Mouse (Mus musculus): ENCODE measurements around the gene Thbs1. TPM values are rescaled to one million over a fixed set of nuclear protein-coding genes. Genes with fewer than 3 reads are reported as not detected.
A peak's percentile ranks its signal among the peaks of the same experiment; 100 is the strongest.
"Not testable (repeated sequence)": the region's sequence is repeated elsewhere in the genome, so short reads cannot be mapped to it uniquely, and the experiment has no call there.

Thbs1 gene
- total RNA-seq, 2 experiments from 2014 or later = 6.4 to 11.3 TPM

- DNase-seq = not testable (repeated sequence)
Observed at GRCm38 (mm10) chr2:118147749-118148148, 36.1 kb downstream of the Thbs1 start.

- DNase-seq = no peak
Observed at GRCm38 (mm10) chr2:118148321-118149142, 36.9 kb downstream of the Thbs1 start.

GRCm38 (mm10) chr2:118149855-118150563, 38.3 kb downstream of the Thbs1 start:
- DNase-seq = peak; percentile 36

GRCm38 (mm10) chr2:118158095-118158494, 46.4 kb downstream of the Thbs1 start:
- DNase-seq = no peak

- no peak for DNase-seq
Observed at GRCm38 (mm10) chr2:118159126-118159525, 47.5 kb downstream of the Thbs1 start.

- DNase-seq = no peak
Observed at GRCm38 (mm10) chr2:118160547-118160946, 48.9 kb downstream of the Thbs1 start.

- no peak for DNase-seq
Observed at GRCm38 (mm10) chr2:118160991-118161390, 49.3 kb downstream of the Thbs1 start.

GRCm38 (mm10) chr2:118162486-118162885, 50.8 kb downstream of the Thbs1 start:
- no peak for DNase-seq

GRCm38 (mm10) chr2:118164137-118164536, 52.5 kb downstream of the Thbs1 start:
- DNase-seq = no peak

- DNase-seq = no peak
Observed at GRCm38 (mm10) chr2:118165691-118166090, 54.0 kb downstream of the Thbs1 start.

GRCm38 (mm10) chr2:118167731-118168130, 56.1 kb downstream of the Thbs1 start:
- DNase-seq = no peak

GRCm38 (mm10) chr2:118168225-118168624, 56.5 kb downstream of the Thbs1 start:
- no peak for DNase-seq

- DNase-seq = no peak
Observed at GRCm38 (mm10) chr2:118174558-118175383, 63.1 kb downstream of the Thbs1 start.

Other genes starting within 250 kb of the Thbs1 start
- not detected for gene Fsip1, start 145.1 kb downstream of the Thbs1 start, total RNA-seq (2021)